Comparison of ENCODE assay signal across 7 mouse cellular contexts in genomic region chr15:82047080-82047883, GRCm38 (mm10). TPM values are rescaled to one million over a fixed set of nuclear protein-coding genes. Genes with fewer than 3 reads are reported as not detected.
DNase-seq lines count a peak whose midpoint lies in the region; ATAC-seq lines count a peak whose summit lies in the region.

Snu13 (minus strand) TSS chr15:82047598.

- H3K9me3 ChIP-seq in embryonic facial prominence, embryonic 10.5 days: no peaks in the 10 kb centered on the region
- no peaks in the 10 kb centered on the region for H3K9me3 ChIP-seq in limb, embryonic 10.5 days (replicated peaks)
- no peaks in the 10 kb centered on the region for H3K9me3 ChIP-seq in midbrain, embryonic 13.5 days

- peak; percentile 95 for DNase-seq in adrenal gland, postnatal 10 days
- DNase-seq in embryonic facial prominence, embryonic 10.5 days (ENCODE audit: low spot score): peak; percentile 92
- DNase-seq in kidney, adult 11 months: peak; percentile 84
- DNase-seq in limb, embryonic 10.5 days (ENCODE audit: low spot score): peak; percentile 96
- DNase-seq in spleen, adult 12 weeks (ENCODE audit: low spot score): peak; percentile 86

- H3K9ac ChIP-seq in midbrain, embryonic 13.5 days (replicated peaks): peak within 1 kb of the TSS; percentile 98

- peak within 1 kb of the TSS; percentile 96 for H3K27ac ChIP-seq in embryonic facial prominence, embryonic 10.5 days (replicated peaks)
- H3K27ac ChIP-seq in limb, embryonic 10.5 days: peak within 1 kb of the TSS; percentile 95
- peak within 1 kb of the TSS; percentile 80 for H3K27ac ChIP-seq in midbrain, embryonic 13.5 days

- H3K4me2 ChIP-seq in midbrain, embryonic 13.5 days (replicated peaks): peak within 1 kb of the TSS; percentile 98

- H3K36me3 ChIP-seq in embryonic facial prominence, embryonic 10.5 days (replicated peaks): peaks cover 24% of the 10 kb centered on the region
- peaks cover 24% of the 10 kb centered on the region for H3K36me3 ChIP-seq in limb, embryonic 10.5 days
- peaks cover 12% of the 10 kb centered on the region for H3K36me3 ChIP-seq in midbrain, embryonic 13.5 days

- H3K4me3 ChIP-seq in embryonic facial prominence, embryonic 10.5 days: peak within 1 kb of the TSS; percentile 100
- H3K4me3 ChIP-seq in limb, embryonic 10.5 days: peak within 1 kb of the TSS; percentile 100
- peak within 1 kb of the TSS; percentile 100 for H3K4me3 ChIP-seq in midbrain, embryonic 13.5 days (replicated peaks)

- H3K4me1 ChIP-seq in embryonic facial prominence, embryonic 10.5 days: peaks cover 14% of the 10 kb centered on the region
- H3K4me1 ChIP-seq in limb, embryonic 10.5 days: peaks cover 15% of the 10 kb centered on the region
- peaks cover 28% of the 10 kb centered on the region for H3K4me1 ChIP-seq in midbrain, embryonic 13.5 days (replicated peaks)

- under 1% methylated on average over 74 of the region's 74 CpGs for WGBS in embryonic facial prominence, embryonic 10.5 days
- under 1% methylated on average over 74 of the region's 74 CpGs for WGBS in limb, embryonic 10.5 days
- 1% methylated on average over 73 of the region's 74 CpGs for WGBS in midbrain, embryonic 13.5 days

- ATAC-seq in granulocyte monocyte progenitor cell, adult 5-6 weeks (replicated peaks; ENCODE audit: poor library complexity, severe bottlenecking): peak; percentile 87
- ATAC-seq in midbrain, embryonic 13.5 days: peak; percentile 89

- no peaks in the 10 kb centered on the region for H3K27me3 ChIP-seq in embryonic facial prominence, embryonic 10.5 days (replicated peaks; ENCODE audit: low read depth, poor library complexity, severe bottlenecking)
- H3K27me3 ChIP-seq in limb, embryonic 10.5 days (ENCODE audit: low read depth, poor library complexity, severe bottlenecking): no peaks in the 10 kb centered on the region
- no peaks in the 10 kb centered on the region for H3K27me3 ChIP-seq in midbrain, embryonic 13.5 days

RNA-seq across cellular contexts. Expression of gene Snu13, which starts in this region (rescaled TPM):
- total RNA-seq in adrenal gland, postnatal 10 days (2021): 10 to 100 TPM; 76.1 to 84.1 TPM
- 389 and 393 TPM in 2 replicates for polyA plus RNA-seq in embryonic facial prominence, embryonic 10.5 days (2016; fragmentation: Nextera tagmentation; extraction: Ambion mirVana)
- total RNA-seq in granulocyte monocyte progenitor cell, adult 5-6 weeks (2014; fragmentation: Nextera tagmentation): 254 and 268 TPM in 2 replicates
- 183 and 209 TPM in 2 replicates for total RNA-seq in granulocyte monocyte progenitor cell, adult 5-6 weeks (2017)
- 379 and 421 TPM in 2 replicates for polyA plus RNA-seq in limb, embryonic 10.5 days (2016; fragmentation: Nextera tagmentation; extraction: Ambion mirVana)
- polyA plus RNA-seq in midbrain, embryonic 13.5 days (2015; fragmentation: Nextera tagmentation; extraction: Ambion mirVana): 222 and 230 TPM in 2 replicates

Comparison
In these comparisons a context has a peak if more than half of its experiments do, and no peak if none do; other contexts are left out.
1. Peak in every context shown above with its lines: DNase-seq, ATAC-seq, H3K4me3 ChIP-seq and H3K27ac ChIP-seq.